Mouse (Mus musculus) R1 (cell line): ENCODE measurements at regions not wholly inside any gene's neighbourhood (a gene's known extent, or its start where the extent isn't known, plus 50 kb on each side); places are given as distances from the start of the nearest gene placed in this dataset.

Experiments used
- DNase-seq: peaks from one replicate; pipeline ENCODE4 v3.0.0-alpha.2; 2018; ENCODE audit warnings: low read depth, low spot score

- DNase-seq: no peak
These were observed 987.8 kb downstream of the Pcdh7 start for GRCm38 (mm10) chr5:58705561-58705960.

- no peak for DNase-seq
These were observed 994.6 kb downstream of the Pcdh7 start for GRCm38 (mm10) chr5:58712381-58712780.

DNA sequence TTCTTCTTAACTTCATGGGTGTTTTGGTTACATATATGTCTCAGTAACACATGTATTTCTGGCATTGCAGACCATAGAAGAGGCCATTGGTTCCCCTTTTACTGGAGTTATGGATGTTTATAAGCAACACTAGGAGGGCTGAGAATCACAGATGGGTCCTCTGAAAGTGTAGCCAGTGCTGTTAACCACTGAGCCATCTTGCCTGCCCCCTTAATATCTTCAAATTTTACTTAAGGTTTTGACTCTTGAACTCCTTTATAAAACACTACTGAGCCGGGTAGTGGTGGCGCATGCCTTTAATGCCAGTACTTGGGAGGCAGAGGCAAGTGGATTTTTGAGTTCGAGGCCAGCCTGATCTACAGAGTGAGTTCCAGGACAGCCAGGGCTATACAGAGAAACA lies 1015.6 kb downstream of the Pcdh7 start:
- DNase-seq: no peak

DNA sequence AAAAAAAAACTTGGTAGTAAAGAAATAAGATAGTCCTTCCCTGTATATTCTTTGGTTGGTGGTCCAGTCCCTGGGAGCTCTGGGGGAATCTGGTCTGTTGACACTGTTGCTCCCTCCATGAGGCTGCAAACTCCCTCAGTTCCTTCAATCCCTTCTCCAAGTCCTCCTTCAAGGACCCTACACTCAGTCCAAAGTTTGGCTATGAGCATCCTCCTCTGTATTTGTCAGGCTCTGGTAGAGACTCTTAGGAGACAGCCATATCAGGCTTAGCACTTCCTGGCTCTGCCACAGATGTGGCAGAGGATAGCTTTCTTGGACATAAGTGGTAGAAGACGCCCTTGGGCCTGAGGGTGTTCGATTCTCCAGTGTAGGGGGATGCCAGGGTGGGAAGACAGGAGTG lies 1016.2 kb downstream of the Pcdh7 start:
- no peak for DNase-seq

GRCm38 (mm10) chr5:58736610-58737009 lies 1018.8 kb downstream of the Pcdh7 start:
- DNase-seq: peak; percentile 60

DNA sequence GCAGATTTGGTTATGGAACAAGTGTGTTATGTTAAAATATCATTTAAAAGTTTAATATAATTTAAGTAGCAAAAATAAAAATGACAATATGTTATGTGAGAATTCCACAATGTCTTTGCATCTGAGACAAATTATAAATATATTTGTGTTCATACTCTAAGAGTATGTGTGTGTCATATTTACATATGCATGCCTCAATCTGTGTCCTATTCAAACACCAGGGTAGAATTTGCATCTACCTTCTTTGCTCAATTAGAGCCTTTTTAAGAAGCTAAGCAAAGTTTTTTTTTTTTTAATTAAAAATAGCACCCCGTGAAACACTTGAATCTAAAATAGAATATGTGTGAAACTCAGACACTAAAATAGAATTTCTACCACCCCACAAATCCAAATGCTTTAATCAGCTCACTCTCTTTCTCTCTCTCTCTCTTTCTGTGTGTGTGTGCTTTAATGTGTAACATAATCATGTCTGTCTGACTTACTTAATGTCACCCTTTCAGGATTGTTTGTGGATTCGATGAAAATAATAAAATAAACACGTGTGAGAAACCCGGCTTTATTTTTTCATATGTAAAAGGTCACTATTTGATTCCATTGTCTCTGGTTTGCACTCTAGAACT lies 1019.6 kb downstream of the Pcdh7 start:
- no peak for DNase-seq

- no peak for DNase-seq
These were observed 1020.3 kb downstream of the Pcdh7 start for GRCm38 (mm10) chr5:58738041-58738440.

DNA sequence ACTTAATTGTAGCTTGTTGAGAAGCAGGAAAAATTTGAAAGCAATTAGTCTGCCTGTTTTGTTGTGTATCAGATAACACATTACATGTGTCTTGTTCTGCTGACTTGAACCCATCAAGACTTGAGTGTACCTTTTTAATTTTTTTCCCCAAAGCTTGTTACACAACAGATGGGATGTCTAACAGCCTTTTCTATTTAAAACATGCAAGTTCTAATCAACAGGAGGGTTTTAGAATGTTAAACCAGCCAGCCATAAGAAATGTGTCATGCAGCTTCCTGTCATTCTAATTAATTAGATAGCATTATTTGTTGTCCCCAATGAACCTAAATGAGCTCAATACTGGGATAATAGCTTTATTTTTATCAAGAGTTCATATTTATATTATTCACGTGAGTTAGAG lies 1023.0 kb downstream of the Pcdh7 start:
- no peak for DNase-seq

- DNase-seq: no peak
These were observed 1029.9 kb downstream of the Pcdh7 start for GRCm38 (mm10) chr5:58747684-58748083.

- no peak for DNase-seq
These were observed 1034.0 kb downstream of the Pcdh7 start for GRCm38 (mm10) chr5:58751777-58752176.
